In genomic region chr11:114851269-114851607, GRCm38 (mm10) we compare ENCODE assay signal across 9 mouse cellular contexts. TPM values are rescaled to one million over a fixed set of nuclear protein-coding genes. Genes with fewer than 3 reads are reported as not detected.
DNase-seq lines count a peak whose midpoint lies in the region; ATAC-seq and TF ChIP-seq lines count a peak whose summit lies in the region.
"Had no signal": no experiment of that assay in that cellular context is flagged by ENCODE, and none has a peak within 500 bp of the region (broad histone marks: within the 10 kb centered on the region; RNA-seq: fewer than 3 reads in every experiment).

No protein-coding gene starts in this region.

- peaks cover 32% of the 10 kb centered on the region for H3K4me1 ChIP-seq in heart, embryonic 15.5 days (replicated peaks)
- no peaks in the 10 kb centered on the region for H3K4me1 ChIP-seq in G1E (ENCODE audit: insufficient read depth, low read depth, low read length)
- H3K4me1 ChIP-seq in intestine, embryonic 15.5 days (replicated peaks) = peaks cover 23% of the 10 kb centered on the region
- H3K4me1 ChIP-seq in midbrain, embryonic 16.5 days (ENCODE audit: control insufficient read depth, insufficient read depth, low read length) = peaks cover 18% of the 10 kb centered on the region

- peak overlapping the region; percentile 76 for H3K9ac ChIP-seq in heart, embryonic 15.5 days
- H3K9ac ChIP-seq in intestine, embryonic 15.5 days = peak overlapping the region; percentile 76
- H3K9ac ChIP-seq in midbrain, embryonic 16.5 days (ENCODE audit: low read depth, low read length) = peak overlapping the region; percentile 66

- no peak for TF ChIP-seq CTCF in G1E (IDR thresholded peaks at IDR 0.05; ENCODE audit: low read depth, low read length)

- H3K27ac ChIP-seq in heart, embryonic 15.5 days = peak overlapping the region; percentile 81
- peak overlapping the region; percentile 90 for H3K27ac ChIP-seq in intestine, embryonic 15.5 days
- no peak overlapping the region for H3K27ac ChIP-seq in midbrain, embryonic 16.5 days (ENCODE audit: low read length)

- H3K36me3 ChIP-seq in heart, embryonic 15.5 days = no peaks in the 10 kb centered on the region
- H3K36me3 ChIP-seq in G1E (replicated peaks) = no peaks in the 10 kb centered on the region
- no peaks in the 10 kb centered on the region for H3K36me3 ChIP-seq in intestine, embryonic 15.5 days
- H3K36me3 ChIP-seq in midbrain, embryonic 16.5 days (ENCODE audit: control insufficient read depth, insufficient read depth, low read length) = no peaks in the 10 kb centered on the region

- ATAC-seq in heart, embryonic 15.5 days (replicated peaks; ENCODE audit: insufficient number of reproducible peaks, insufficient read depth, low FRiP score, low read depth) = 0 out of 2 replicates have a peak, but pooled peaks have one; percentile 7
- ATAC-seq in G1E (ENCODE audit: extremely low read depth, insufficient number of reproducible peaks, low FRiP score, poor library complexity, severe bottlenecking) = no peak
- peak; percentile 46 for ATAC-seq in intestine, embryonic 15.5 days
- ATAC-seq in midbrain, embryonic 16.5 days = peak; percentile 58; the same call in 1 of the 2 replicates
- no peak for ATAC-seq in inflammation-experienced regulatory T-cells, adult 6 months

- DNase-seq in heart, postnatal 14 days = no peak
- no peak for DNase-seq in G1E (ENCODE audit: low spot score)
- peak; percentile 96 to 99 for DNase-seq in cerebellum, postnatal 36 days
- no peak for DNase-seq in adrenal gland, adult 2 months

- whole genome bisulfite sequencing in heart, embryonic 15.5 days = under 1% methylated on average over 27 of the region's 27 CpGs
- WGBS in intestine, embryonic 15.5 days = under 1% methylated on average over 27 of the region's 27 CpGs
- WGBS in midbrain, embryonic 16.5 days = under 1% methylated on average over 27 of the region's 27 CpGs

- peaks cover 10% of the 10 kb centered on the region; the same call in 1 of the 2 replicates for H3K27me3 ChIP-seq in heart, embryonic 15.5 days
- no peaks in the 10 kb centered on the region for H3K27me3 ChIP-seq in G1E (ENCODE audit: insufficient read depth, low read length)
- no peaks in the 10 kb centered on the region for H3K27me3 ChIP-seq in intestine, embryonic 15.5 days (replicated peaks)
- peaks cover 44% of the 10 kb centered on the region for H3K27me3 ChIP-seq in midbrain, embryonic 16.5 days (ENCODE audit: control insufficient read depth, insufficient read depth, low read depth, low read length)

- peak overlapping the region; percentile 99 for H3K4me2 ChIP-seq in heart, embryonic 15.5 days
- H3K4me2 ChIP-seq in intestine, embryonic 15.5 days (replicated peaks) = peak overlapping the region; percentile 98
- peak overlapping the region; percentile 73 for H3K4me2 ChIP-seq in midbrain, embryonic 16.5 days (ENCODE audit: low read length)

- H3K4me3 ChIP-seq in heart, embryonic 15.5 days = peak overlapping the region; percentile 81
- H3K4me3 ChIP-seq in G1E (ENCODE audit: low read depth, low read length) = peak overlapping the region; percentile 3; the same call in 1 of the 2 replicates
- H3K4me3 ChIP-seq in intestine, embryonic 15.5 days (replicated peaks) = peak overlapping the region; percentile 78
- H3K4me3 ChIP-seq in midbrain, embryonic 16.5 days (ENCODE audit: low read depth, low read length) = peak overlapping the region; percentile 60

- intact Hi-C loops in heart, postnatal 14 days (cut with DNase I) = loop anchor here (10.0 kb wide), 1 partner anchor 374 kb away; no protein-coding TSS in a partner anchor

- H3K9me3 ChIP-seq in heart, embryonic 15.5 days (replicated peaks) = no peaks in the 10 kb centered on the region
- H3K9me3 ChIP-seq in G1E (replicated peaks) = peaks cover 78% of the 10 kb centered on the region
- H3K9me3 ChIP-seq in intestine, embryonic 15.5 days = no peaks in the 10 kb centered on the region
- no peaks in the 10 kb centered on the region for H3K9me3 ChIP-seq in midbrain, embryonic 16.5 days (replicated peaks; ENCODE audit: control insufficient read depth, low read length, poor library complexity, severe bottlenecking)

RNA-seq across cellular contexts. Expression of gene Gprc5c, which starts 0.3 kb away (rescaled TPM):
- polyA plus RNA-seq in heart, embryonic 15.5 days (2015; fragmentation: Nextera tagmentation; extraction: Ambion mirVana) = 12.4 and 19.8 TPM in 2 replicates
- total RNA-seq in heart, postnatal 14 days (2021) = 10 to 100 TPM in 1 of 2 experiments, 1 to 10 TPM in 1; 7.4 to 10.7 TPM
- not detected in 2 replicates for total RNA-seq in G1E (2014; fragmentation: Nextera tagmentation)
- 0.22 and 0.23 TPM in 2 replicates for total RNA-seq in G1E (2017)
- polyA plus RNA-seq in G1E (2012) = not detected in 2 replicates
- polyA plus RNA-seq in intestine, embryonic 15.5 days (2015; fragmentation: Nextera tagmentation; extraction: Ambion mirVana) = 15.5 and 16.0 TPM in 2 replicates
- polyA plus RNA-seq in midbrain, embryonic 16.5 days (2015; fragmentation: Nextera tagmentation; extraction: Ambion mirVana) = 5.4 and 7.4 TPM in 2 replicates
- not detected for polyA plus RNA-seq in inflammation-experienced regulatory T-cells, adult 6 months (2017; shearing (Covaris generic))
- total RNA-seq in adrenal gland, adult 2 months (2021) = 1 to 10 TPM; 4.0 to 7.1 TPM
- polyA plus RNA-seq in adrenal gland, adult 2 months (2012; rRNA removed) = 5.2 and 7.6 TPM in 2 replicates
- total RNA-seq: hematopoietic stem cell, adult 5-6 weeks had no signal

RNA-seq across cellular contexts. Expression of gene Cd300a, which starts 38.6 kb away (rescaled TPM):
- polyA plus RNA-seq in heart, embryonic 15.5 days (2015; fragmentation: Nextera tagmentation; extraction: Ambion mirVana) = 0.82 and 2.2 TPM in 2 replicates
- 1 to 10 TPM in 1 of 2 experiments, under 1 TPM in 1; 1.00 to 1.2 TPM for total RNA-seq in heart, postnatal 14 days (2021)
- total RNA-seq in G1E (2014; fragmentation: Nextera tagmentation) (not detected in 2 replicates), G1E (2017) (0.06 and 0.11 TPM in 2 replicates)
- 0.01 TPM in 1 of 2 replicates, not detected in the other for polyA plus RNA-seq in G1E (2012)
- 1.2 and 2.2 TPM in 2 replicates for polyA plus RNA-seq in intestine, embryonic 15.5 days (2015; fragmentation: Nextera tagmentation; extraction: Ambion mirVana)
- 1.2 and 1.3 TPM in 2 replicates for polyA plus RNA-seq in midbrain, embryonic 16.5 days (2015; fragmentation: Nextera tagmentation; extraction: Ambion mirVana)
- under 1 TPM; 0.12 to 0.75 (median 0.27) TPM for polyA plus RNA-seq in inflammation-experienced regulatory T-cells, adult 6 months (2017; shearing (Covaris generic))
- 1 to 10 TPM; 1.5 TPM for total RNA-seq in adrenal gland, adult 2 months (2021)
- 0.80 and 0.81 TPM in 2 replicates for polyA plus RNA-seq in adrenal gland, adult 2 months (2012; rRNA removed)

RNA-seq across cellular contexts. Expression of gene Gpr142, which starts 52.5 kb away (rescaled TPM):
- not detected in 2 replicates for polyA plus RNA-seq in heart, embryonic 15.5 days (2015; fragmentation: Nextera tagmentation; extraction: Ambion mirVana)
- total RNA-seq in heart, postnatal 14 days (2021) = not detected
- total RNA-seq in G1E (2014; fragmentation: Nextera tagmentation) = not detected in 2 replicates
- 0.22 TPM in 1 of 2 replicates, not detected in the other for total RNA-seq in G1E (2017)
- not detected in 2 replicates for polyA plus RNA-seq in G1E (2012)
- polyA plus RNA-seq in intestine, embryonic 15.5 days (2015; fragmentation: Nextera tagmentation; extraction: Ambion mirVana) = 0.21 and 0.51 TPM in 2 replicates
- polyA plus RNA-seq in midbrain, embryonic 16.5 days (2015; fragmentation: Nextera tagmentation; extraction: Ambion mirVana) = not detected in 2 replicates
- not detected for polyA plus RNA-seq in inflammation-experienced regulatory T-cells, adult 6 months (2017; shearing (Covaris generic))
- total RNA-seq in adrenal gland, adult 2 months (2021) = not detected
- not detected in 2 replicates for polyA plus RNA-seq in adrenal gland, adult 2 months (2012; rRNA removed)
- total RNA-seq: hematopoietic stem cell, adult 5-6 weeks had no signal

RNA-seq across cellular contexts. Expression of gene Btbd17, which starts 55.5 kb away (rescaled TPM):
- 0.08 and 0.46 TPM in 2 replicates for polyA plus RNA-seq in heart, embryonic 15.5 days (2015; fragmentation: Nextera tagmentation; extraction: Ambion mirVana)
- under 1 TPM in 1 of 2 experiments, not detected in 1; 0.12 TPM for total RNA-seq in heart, postnatal 14 days (2021)
- not detected in 2 replicates for total RNA-seq in G1E (2014; fragmentation: Nextera tagmentation)
- 0.06 and 0.11 TPM in 2 replicates for total RNA-seq in G1E (2017)
- not detected in 2 replicates for polyA plus RNA-seq in G1E (2012)
- polyA plus RNA-seq in intestine, embryonic 15.5 days (2015; fragmentation: Nextera tagmentation; extraction: Ambion mirVana) = 1.4 and 1.5 TPM in 2 replicates
- polyA plus RNA-seq in midbrain, embryonic 16.5 days (2015; fragmentation: Nextera tagmentation; extraction: Ambion mirVana) = 19.6 and 20.6 TPM in 2 replicates
- not detected for polyA plus RNA-seq in inflammation-experienced regulatory T-cells, adult 6 months (2017; shearing (Covaris generic))
- not detected for total RNA-seq in adrenal gland, adult 2 months (2021)
- polyA plus RNA-seq in adrenal gland, adult 2 months (2012; rRNA removed) = 0.24 and 0.32 TPM in 2 replicates
- total RNA-seq: hematopoietic stem cell, adult 5-6 weeks had no signal

Comparison
In these comparisons a context has a peak if more than half of its experiments do, and no peak if none do; other contexts are left out.
1. ATAC-seq: peak in heart, embryonic 15.5 days (single experiment), intestine, embryonic 15.5 days (single experiment) and midbrain, embryonic 16.5 days (single experiment); none in G1E (single experiment) and inflammation-experienced regulatory T-cells, adult 6 months (single experiment).
2. H3K4me3 ChIP-seq: peak in every context shown above with its lines; median percentile 81 in heart, embryonic 15.5 days; 78 in intestine, embryonic 15.5 days; 60 in midbrain, embryonic 16.5 days; 3 in G1E.
3. DNase-seq: peak in cerebellum, postnatal 36 days (2 of 2); none in heart, postnatal 14 days (0 of 2), G1E (single experiment) and adrenal gland, adult 2 months (single experiment).
4. Peak in every context shown above with its lines, with median percentiles within 50 percentile points of each other: H3K4me2 ChIP-seq and H3K9ac ChIP-seq.